17 mouse cellular contexts compared by ENCODE assay signal in genomic region chr12:104737666-104738065, GRCm38 (mm10). TPM values are rescaled to one million over a fixed set of nuclear protein-coding genes. Genes with fewer than 3 reads are reported as not detected.
DNase-seq lines count a peak whose midpoint lies in the region; ATAC-seq and TF ChIP-seq lines count a peak whose summit lies in the region.
"Had no signal": no experiment of that assay in that cellular context is flagged by ENCODE, and none has a peak within 500 bp of the region (broad histone marks: within the 10 kb centered on the region; RNA-seq: fewer than 3 reads in every experiment).

No protein-coding gene starts in this region.

- no peak overlapping the region for H3K9ac ChIP-seq in midbrain, postnatal 0 days (replicated peaks; ENCODE audit: low read length, poor library complexity, severe bottlenecking)
- H3K9ac ChIP-seq in forebrain, postnatal 0 days, result no peak overlapping the region
- H3K9ac ChIP-seq: embryonic facial prominence, embryonic 13.5 days; liver, embryonic 12.5 days; lung, embryonic 14.5 days; midbrain, embryonic 12.5 days had no signal

- H3K4me1 ChIP-seq in midbrain, postnatal 0 days (ENCODE audit: insufficient read depth, low read length), result peaks cover 3% of the 10 kb centered on the region; the same call in 1 of the 2 replicates
- H3K4me1 ChIP-seq in midbrain, embryonic 10.5 days, result peaks cover 93% of the 10 kb centered on the region
- H3K4me1 ChIP-seq in forebrain, postnatal 0 days (ENCODE audit: insufficient read depth), result peaks cover 14% of the 10 kb centered on the region; the same call in 1 of the 2 replicates

- no peak overlapping the region for H3K27ac ChIP-seq in midbrain, postnatal 0 days (ENCODE audit: low read depth, low read length)
- no peak overlapping the region for H3K27ac ChIP-seq in midbrain, embryonic 10.5 days (replicated peaks)
- H3K27ac ChIP-seq in forebrain, postnatal 0 days (ENCODE audit: low read depth, low read length), result no peak overlapping the region
- H3K27ac ChIP-seq: embryonic facial prominence, embryonic 13.5 days; liver, embryonic 12.5 days; macrophage; midbrain, embryonic 12.5 days had no signal

- H3K36me3 ChIP-seq in midbrain, postnatal 0 days (ENCODE audit: insufficient read depth, low read length), result no peaks in the 10 kb centered on the region
- peaks cover 27% of the 10 kb centered on the region for H3K36me3 ChIP-seq in midbrain, embryonic 10.5 days
- H3K36me3 ChIP-seq in forebrain, postnatal 0 days (ENCODE audit: insufficient read depth), result 0 out of 2 replicates have a peak, but pooled peaks cover 4% of the 10 kb centered on the region
- H3K36me3 ChIP-seq: midbrain, embryonic 12.5 days had no signal

- H3K27me3 ChIP-seq in midbrain, postnatal 0 days (ENCODE audit: insufficient read depth, low read length), result no peaks in the 10 kb centered on the region
- H3K27me3 ChIP-seq in midbrain, embryonic 10.5 days (ENCODE audit: low read depth, poor library complexity, severe bottlenecking), result peaks cover 17% of the 10 kb centered on the region; the same call in 1 of the 2 replicates
- H3K27me3 ChIP-seq in forebrain, postnatal 0 days (ENCODE audit: insufficient read depth, low read length), result no peaks in the 10 kb centered on the region
- H3K27me3 ChIP-seq: embryonic facial prominence, embryonic 13.5 days; liver, embryonic 12.5 days had no signal

- peak; percentile 32 for DNase-seq in layer of hippocampus, adult 11-12 months (ENCODE audit: low spot score)
- no peak for DNase-seq in layer of hippocampus, adult 9-10 months (ENCODE audit: low spot score)
- peak; percentile 32 for DNase-seq in midbrain, postnatal 0 days (ENCODE audit: low spot score)
- DNase-seq in midbrain, embryonic 10.5 days (ENCODE audit: low spot score), result no peak
- DNase-seq in forebrain, postnatal 0 days, result peak; percentile 33
- peak; percentile 38 to 62 for DNase-seq in right cerebral cortex, postnatal 36 days (ENCODE audit: low spot score in 2 of 2)
- no peak for DNase-seq in thymus, postnatal 25 days
- DNase-seq: cerebellum, adult 9-11 months; gastrocnemius, postnatal 25 days; kidney, adult 18-20 months; thymus, postnatal 36 days had no signal

- WGBS in midbrain, postnatal 0 days, result 44% methylated on average over 10 of the region's 10 CpGs
- 89% methylated on average over 10 of the region's 10 CpGs for WGBS in midbrain, embryonic 10.5 days
- 29% methylated on average over 10 of the region's 10 CpGs for WGBS in forebrain, postnatal 0 days

- H3K4me3 ChIP-seq in midbrain, postnatal 0 days (ENCODE audit: low read depth, low read length), result no peak overlapping the region
- H3K4me3 ChIP-seq in midbrain, embryonic 10.5 days, result no peak overlapping the region
- no peak overlapping the region for H3K4me3 ChIP-seq in forebrain, postnatal 0 days (ENCODE audit: low read depth, low read length)
- H3K4me3 ChIP-seq: embryonic facial prominence, embryonic 13.5 days; liver, embryonic 12.5 days; midbrain, embryonic 12.5 days had no signal

- no peak for TF ChIP-seq CTCF in midbrain, postnatal 0 days (IDR thresholded peaks at IDR 0.05)
- TF ChIP-seq CTCF in forebrain, postnatal 0 days (IDR thresholded peaks at IDR 0.05; ENCODE audit: low read depth), result no peak

- no peaks in the 10 kb centered on the region for H3K9me3 ChIP-seq in midbrain, postnatal 0 days (ENCODE audit: low read length)
- no peaks in the 10 kb centered on the region for H3K9me3 ChIP-seq in midbrain, embryonic 10.5 days (replicated peaks)
- no peaks in the 10 kb centered on the region for H3K9me3 ChIP-seq in forebrain, postnatal 0 days (ENCODE audit: low read length)
- H3K9me3 ChIP-seq: embryonic facial prominence, embryonic 13.5 days; liver, embryonic 12.5 days; midbrain, embryonic 12.5 days had no signal

- ATAC-seq in midbrain, postnatal 0 days (ENCODE audit: low FRiP score), result no peak
- ATAC-seq in forebrain, postnatal 0 days, result peak; percentile 28
- ATAC-seq: liver, embryonic 12.5 days had no signal

- H3K4me2 ChIP-seq in midbrain, postnatal 0 days (ENCODE audit: low read depth, low read length, poor library complexity, severe bottlenecking), result no peak overlapping the region
- no peak overlapping the region for H3K4me2 ChIP-seq in forebrain, postnatal 0 days (ENCODE audit: low read depth)
- H3K4me2 ChIP-seq: embryonic facial prominence, embryonic 13.5 days; heart, embryonic 11.5 days; liver, embryonic 12.5 days; lung, embryonic 14.5 days; midbrain, embryonic 12.5 days had no signal

RNA-seq across cellular contexts. Expression of gene Dicer1, which starts 14.1 kb away (rescaled TPM):
- 38.9 and 46.1 TPM in 2 replicates for total RNA-seq in midbrain, postnatal 0 days (2014; rRNA removed)
- 26.0 and 28.4 TPM in 2 replicates for polyA plus RNA-seq in midbrain, postnatal 0 days (2015; fragmentation: Nextera tagmentation; extraction: Ambion mirVana)
- polyA plus RNA-seq in midbrain, embryonic 10.5 days (2016; fragmentation: Nextera tagmentation; extraction: Ambion mirVana), result 38.9 and 39.1 TPM in 2 replicates
- 27.5 and 38.7 TPM in 2 replicates for total RNA-seq in forebrain, postnatal 0 days (2014; rRNA removed)
- 15.8 and 28.7 TPM in 2 replicates for polyA plus RNA-seq in forebrain, postnatal 0 days (2015; fragmentation: Nextera tagmentation; extraction: Ambion mirVana)

Comparison
In these comparisons a context has a peak if more than half of its experiments do, and no peak if none do; other contexts are left out.
1. DNase-seq: peak in layer of hippocampus, adult 11-12 months (single experiment), midbrain, postnatal 0 days (single experiment), forebrain, postnatal 0 days (single experiment) and right cerebral cortex, postnatal 36 days (2 of 2); none in layer of hippocampus, adult 9-10 months (single experiment), midbrain, embryonic 10.5 days (single experiment) and thymus, postnatal 25 days (single experiment).